Mouse (Mus musculus) small intestine, adult 2 months (tissue): ENCODE measurements around the gene Mlec. TPM values are rescaled to one million over a fixed set of nuclear protein-coding genes. Genes with fewer than 3 reads are reported as not detected.

Source experiments
- H3K27ac ChIP-seq: fragments of 200-500 bp; 2 replicates; pipeline ENCODE4 v1.5.1; 2012; ENCODE audit warnings: low read depth, low read length, control low read depth, inconsistent platforms; ENCODE audit not compliant: insufficient read depth
- H3K27me3 ChIP-seq: fragments of 200-500 bp; 2 replicates; pipeline ENCODE4 v1.6.1; 2012; ENCODE audit warnings: mild to moderate bottlenecking, moderate library complexity, low read length, inconsistent platforms; ENCODE audit not compliant: control insufficient read depth, insufficient read depth
- H3K36me3 ChIP-seq: fragments of 200-500 bp; 2 replicates; pipeline ENCODE4 v1.6.1; 2012; ENCODE audit warnings: mild to moderate bottlenecking, low read length, control low read depth, inconsistent platforms; ENCODE audit not compliant: control insufficient read depth, insufficient read depth
- H3K4me1 ChIP-seq: fragments of 200-500 bp; 2 replicates; pipeline ENCODE4 v1.6.1; 2012; ENCODE audit warnings: low read length, inconsistent platforms, mixed read lengths; ENCODE audit not compliant: control insufficient read depth, insufficient read depth, insufficient read length
- H3K4me3 ChIP-seq: fragments of 200-500 bp; 2 replicates; pipeline ENCODE4 v1.5.1; 2012; ENCODE audit warnings: low read depth, mild to moderate bottlenecking, control low read depth, inconsistent platforms, low read length, moderate library complexity
- CTCF ChIP-seq: fragments of 200-500 bp; IDR thresholded peaks from 2 replicates; pipeline ENCODE4 v1.5.1; 2012; ENCODE audit warnings: low read depth, mild to moderate bottlenecking, control low read depth, inconsistent platforms, low read length, moderate library complexity, mixed read lengths; ENCODE audit not compliant: insufficient replicate concordance, insufficient read length; ENCODE audit errors: extremely low read depth
- POLR2A ChIP-seq: fragments of 200-500 bp; IDR thresholded peaks from 2 replicates; pipeline ENCODE4 v1.6.1; 2012; ENCODE audit warnings: low read depth, mild to moderate bottlenecking, control low read depth, inconsistent platforms, low read length, moderate library complexity
- WGBS: fragments of 180-500 bp; shearing (Covaris S2); methylation state at CpG from one replicate; pipeline ENCODE4 v1.1.7; 2018; 5-methylcytosine and 5-hydroxymethylcytosine counted together
- polyA plus RNA-seq: library from polyadenylated mRNA; depleted of rRNA; stranded (reverse); fragments of >200 nt; gene quantifications from 2 replicates; pipeline ENCODE4 v1.2.3, GENCODE M21; 2012; rRNA removed

The Mlec gene
- polyA plus RNA-seq, 1 experiment, result 78.3 TPM

DNA sequence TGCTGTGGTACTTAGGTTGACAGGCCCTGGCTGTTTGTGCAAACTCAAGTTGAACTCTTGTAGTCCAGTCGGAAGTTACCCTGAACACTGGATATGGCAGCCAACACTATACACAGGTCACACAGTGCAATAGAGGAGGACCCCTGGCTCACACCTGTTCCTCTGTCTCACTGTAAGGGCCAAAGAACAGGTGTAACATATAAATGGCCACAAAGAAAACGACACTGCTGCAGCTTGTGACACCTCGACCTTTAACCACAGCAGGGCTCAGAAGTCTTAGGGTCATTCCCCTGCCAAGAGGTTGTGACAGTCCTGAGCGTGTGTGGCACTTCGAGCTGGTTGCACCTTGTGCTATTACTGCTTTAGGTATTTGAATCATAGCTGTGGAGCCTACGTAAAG is 57.5 kb downstream of the Mlec start:
- no peak overlapping the region for H3K4me3 ChIP-seq
- TF ChIP-seq CTCF (no peak), POLR2A (no peak)
- WGBS, result 62% methylated on average over 6 of the region's 6 CpGs
- no peak overlapping the region for H3K27ac ChIP-seq
- no peaks in the 10 kb centered on the region for H3K4me1 ChIP-seq
- H3K36me3 ChIP-seq, result peaks cover 37% of the 10 kb centered on the region
- H3K27me3 ChIP-seq, result no peaks in the 10 kb centered on the region

GRCm38 (mm10) chr5:115099991-115100390 is 58.0 kb downstream of the Mlec start:
- TF ChIP-seq CTCF (no peak), POLR2A (no peak)
- no peaks in the 10 kb centered on the region for H3K27me3 ChIP-seq
- no peak overlapping the region for H3K4me3 ChIP-seq
- 69% methylated on average over 9 of the region's 9 CpGs for WGBS
- H3K4me1 ChIP-seq, result no peaks in the 10 kb centered on the region
- no peak overlapping the region for H3K27ac ChIP-seq
- peaks cover 42% of the 10 kb centered on the region for H3K36me3 ChIP-seq

- Histone ChIP-seq H3K27me3 (no peaks in the 10 kb centered on the region), H3K4me1 (no peaks in the 10 kb centered on the region), H3K4me3 (no peak overlapping the region), H3K27ac (no peak overlapping the region), H3K36me3 (peaks cover 44% of the 10 kb centered on the region)
- WGBS, result 72% methylated on average over 5 of the region's 5 CpGs
- TF ChIP-seq CTCF (no peak), POLR2A (no peak)
These were observed 58.4 kb downstream of the Mlec start for GRCm38 (mm10) chr5:115099530-115099929.

- Histone ChIP-seq H3K36me3 (peaks cover 46% of the 10 kb centered on the region), H3K27me3 (no peaks in the 10 kb centered on the region), H3K4me3 (no peak within 1 kb of the TSS), H3K4me1 (no peaks in the 10 kb centered on the region), H3K27ac (no peak within 1 kb of the TSS)
- no peak for TF ChIP-seq CTCF
- no peak for TF ChIP-seq POLR2A
- WGBS, result 99% methylated on average over 8 of the region's 8 CpGs
These were observed 59.8 kb downstream of the Mlec start, which contains the start of gene Gm10401 for GRCm38 (mm10) chr5:115098195-115098594. Gm10401 (minus strand) TSS chr5:115098295.

Other genes starting within 250 kb of the Mlec start
- gene Oasl1, start 234.9 kb downstream of the Mlec start, polyA plus RNA-seq, result 88.2 and 139 TPM in 2 replicates
- gene 2210016L21Rik, start 216.0 kb downstream of the Mlec start, polyA plus RNA-seq, result 8.5 and 13.6 TPM in 2 replicates
- 24.1 and 46.9 TPM in 2 replicates for gene Hnf1a, start 187.1 kb downstream of the Mlec start, polyA plus RNA-seq
- gene Sppl3, start 147.0 kb downstream of the Mlec start, polyA plus RNA-seq, result 36.9 and 101 TPM in 2 replicates
- gene Gm10401, start 59.9 kb downstream of the Mlec start, polyA plus RNA-seq, result not detected in 2 replicates
- 63.3 and 95.9 TPM in 2 replicates for gene Acads, start 38.8 kb downstream of the Mlec start, polyA plus RNA-seq
- 16.9 and 26.5 TPM in 2 replicates for gene Unc119b, start 23.2 kb downstream of the Mlec start, polyA plus RNA-seq
- gene Cabp1, start 36.2 kb upstream of the Mlec start, polyA plus RNA-seq, result 0.89 and 1.0 TPM in 2 replicates
- 68.6 and 74.5 TPM in 2 replicates for gene Pop5, start 77.7 kb upstream of the Mlec start, polyA plus RNA-seq
- 80.5 and 148 TPM in 2 replicates for gene Rnf10, start 114.7 kb upstream of the Mlec start, polyA plus RNA-seq
- 4.8 and 6.6 TPM in 2 replicates for gene Coq5, start 121.5 kb upstream of the Mlec start, polyA plus RNA-seq
- gene Dynll1, start 142.8 kb upstream of the Mlec start, polyA plus RNA-seq, result 54.5 and 78.1 TPM in 2 replicates
- gene Srsf9, start 169.0 kb upstream of the Mlec start, polyA plus RNA-seq, result 16.9 and 38.0 TPM in 2 replicates
- 3.3 and 6.0 TPM in 2 replicates for gene Gatc, start 183.0 kb upstream of the Mlec start, polyA plus RNA-seq
- 3.2 and 5.9 TPM in 2 replicates for gene Triap1, start 183.0 kb upstream of the Mlec start, polyA plus RNA-seq
- gene Cox6a1, start 190.8 kb upstream of the Mlec start, polyA plus RNA-seq, result 6,016 and 7,190 TPM in 2 replicates